Mouse (Mus musculus) ES-Bruce4 (cell line): Measurements from ENCODE around the gene Gucd1.

Experiments
- CTCF ChIP-seq: IDR thresholded peaks from one replicate; pipeline ENCODE4 v1.8.1; 2011; ENCODE audit warnings: low read depth, low read length
- POLR2A ChIP-seq: IDR thresholded peaks from one replicate; pipeline ENCODE4 v1.8.1; 2011; ENCODE audit warnings: low read length; ENCODE audit not compliant: insufficient read depth

DNA sequence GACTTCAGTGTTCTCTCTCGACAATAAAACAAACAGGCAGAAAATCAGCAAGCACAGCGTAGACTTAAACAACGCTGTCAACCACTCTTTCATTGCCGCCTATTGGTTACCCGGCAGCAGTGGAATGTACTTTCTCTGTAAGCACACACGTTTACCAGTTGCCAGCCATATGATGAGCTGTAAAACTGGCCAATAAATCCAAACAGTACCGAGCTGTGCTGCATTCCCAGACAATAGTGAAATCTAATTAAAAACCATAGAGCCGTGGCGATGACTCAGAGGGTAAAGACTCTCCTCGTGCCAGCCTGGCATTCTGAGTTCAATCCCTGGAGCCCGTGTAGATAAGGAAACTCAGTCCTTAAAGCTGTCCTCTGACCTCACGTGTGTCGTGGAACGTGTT, 30.7 kb upstream of the Gucd1 start:
- TF ChIP-seq CTCF: no peak
- no peak for TF ChIP-seq POLR2A
